Mouse (Mus musculus) gastrocnemius, postnatal 36 days (tissue): ENCODE results near the gene Krtap4-1. TPM values are rescaled to one million over a fixed set of nuclear protein-coding genes. Genes with fewer than 3 reads are reported as not detected.
"Not testable (repeated sequence)": the region's sequence is repeated elsewhere in the genome, so short reads cannot be mapped to it uniquely, and the experiment has no call there.

Experiments
- DNase-seq, 2 experiments: peaks; one replicate each; pipeline ENCODE4 v3.0.0; 2022
- intact Hi-C: fragments of 180-260 bp; cut with DNase I; formaldehyde crosslinking; loops from one replicate; pipeline ENCODE4 v1.15.1; 2025
- long read RNA-seq, 2 experiments: library from polyadenylated mRNA; stranded (forward); transcript quantifications; one replicate each; pipeline ENCODE4 v2.0.0; 2021
- total RNA-seq, 2 experiments: library from RNA; stranded (reverse); gene quantifications; 2 replicates each; pipeline ENCODE4 v1.2.3; 2021

The Krtap4-1 gene
- not detected for total RNA-seq
- long read RNA-seq, experiment 1: 0 reads
- long read RNA-seq, experiment 2: 0 reads

DNA sequence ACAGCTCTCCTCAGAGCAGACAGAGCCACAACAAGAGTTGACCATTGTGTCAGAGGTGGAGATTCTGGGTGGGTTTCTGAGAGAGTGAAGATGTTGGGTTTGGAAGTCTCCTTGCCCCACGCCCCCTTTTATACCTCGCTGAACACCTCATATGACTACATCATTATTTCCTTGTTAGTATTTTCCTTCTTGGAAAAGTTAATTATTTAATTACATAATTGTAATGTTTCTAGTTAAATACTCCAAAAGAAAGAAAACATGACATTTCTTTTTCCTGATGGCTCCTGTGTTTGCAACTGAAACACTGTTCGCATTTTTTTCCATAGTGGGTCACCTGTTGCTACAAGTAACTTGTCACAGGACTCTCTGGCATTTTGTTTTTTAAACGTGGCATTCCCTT lies at the start of gene Krtap4-1:
TSS of gene Krtap4-1 (minus strand) at position 101 of the 400 bp plus-strand sequence.
- DNase-seq: no peak
- intact Hi-C loops: no loop called here

DNA sequence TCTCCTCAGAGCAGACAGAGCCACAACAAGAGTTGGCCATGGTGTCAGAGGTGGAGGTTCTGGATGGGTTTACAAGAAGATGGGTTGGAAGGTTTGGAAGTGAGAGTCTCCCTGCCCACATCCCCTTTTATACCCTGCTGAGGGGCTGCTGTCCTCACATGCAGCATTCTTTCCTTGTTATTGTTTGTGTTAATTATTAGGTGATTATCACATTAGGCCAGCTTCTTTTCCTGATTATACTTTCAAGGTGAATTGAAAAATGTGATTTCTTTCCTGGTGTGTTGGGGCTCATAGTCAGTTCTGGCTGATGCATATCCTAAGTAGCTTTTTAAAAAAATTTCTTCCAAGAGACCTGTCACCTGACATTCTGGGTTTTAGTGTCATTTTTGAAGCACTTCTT lies 37.8 kb upstream of the Krtap4-1 start, which contains the start of gene Krtap4-6:
TSS of gene Krtap4-6 (minus strand) at position 101 of the 400 bp plus-strand sequence.
- DNase-seq: no peak
- intact Hi-C loops: no loop called here

DNA sequence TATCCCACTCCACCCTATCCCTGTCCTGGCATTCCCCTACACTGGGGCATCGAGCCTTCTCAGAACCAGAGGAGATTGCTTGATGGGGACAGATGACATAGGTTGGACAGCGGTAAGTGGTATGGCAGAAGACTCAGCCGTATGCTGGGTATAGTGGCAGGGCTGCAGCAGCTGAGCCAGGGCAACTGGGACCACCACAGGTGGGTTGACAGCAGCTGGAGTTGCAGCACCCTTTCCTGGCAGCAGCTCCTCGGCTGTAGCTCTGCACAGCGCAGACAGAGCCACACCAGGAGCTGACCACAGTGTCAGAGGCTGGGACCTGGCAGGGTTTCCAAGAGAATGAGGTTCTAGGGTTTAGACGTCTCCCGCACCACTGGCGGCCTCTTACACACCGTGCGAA lies 34.8 kb upstream of the Krtap4-1 start:
- intact Hi-C loops: no loop called here

DNA sequence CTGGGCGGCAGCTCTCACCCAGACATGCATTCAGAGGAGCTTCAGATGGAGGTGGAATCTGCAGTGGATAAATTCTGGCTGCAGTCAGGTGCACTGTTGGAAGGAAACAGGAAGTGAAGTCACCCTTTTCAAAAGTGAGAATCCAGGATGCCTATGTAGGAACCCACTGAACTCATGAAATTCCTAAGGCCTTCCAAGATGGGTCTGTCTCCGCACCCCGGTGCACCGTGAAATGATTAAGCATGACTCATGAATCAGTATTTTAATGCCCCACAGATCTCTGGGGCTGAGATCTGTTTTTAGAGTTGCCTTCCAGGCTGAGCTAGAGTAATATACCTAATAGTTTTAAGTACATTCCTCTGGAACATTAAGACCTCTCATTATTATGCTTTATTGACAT lies 31.2 kb upstream of the Krtap4-1 start:
- no peak for DNase-seq
- intact Hi-C loops: no loop called here

More for the DNA sequence above, 34.8 kb upstream of the Krtap4-1 start:
- DNase-seq: no peak

DNA sequence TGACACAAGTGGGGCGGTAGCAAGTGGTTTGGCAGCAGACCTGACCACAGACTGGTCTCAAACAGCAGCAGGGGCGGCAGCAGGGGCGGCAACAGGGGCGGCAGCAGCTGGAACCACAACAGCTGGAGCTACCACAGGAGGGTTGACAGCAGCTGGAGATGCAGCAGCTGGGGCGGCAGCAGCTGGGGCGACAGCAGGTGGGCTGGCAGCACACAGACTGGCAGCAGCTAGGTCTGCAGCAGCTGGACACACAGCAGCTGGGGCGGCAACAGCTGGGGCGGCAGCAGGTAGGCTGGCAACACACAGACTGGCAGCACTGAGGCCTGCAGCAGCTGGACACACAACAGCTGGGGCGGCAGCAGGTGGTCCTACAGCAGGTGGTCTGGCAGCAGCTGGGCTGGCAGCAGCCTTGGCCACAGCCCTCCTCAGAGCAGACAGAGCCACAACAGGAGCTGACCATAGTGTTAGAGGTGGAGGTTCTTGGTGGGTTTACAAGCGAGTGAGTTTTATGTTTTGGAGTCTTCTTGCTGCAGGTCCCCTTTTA lies 30.5 kb upstream of the Krtap4-1 start, which contains the start of gene Gm11563:
TSS of gene Gm11563 (minus strand) at position 494 of the 544 bp plus-strand sequence.
- intact Hi-C loops, DNase-seq: not testable (repeated sequence)

DNA sequence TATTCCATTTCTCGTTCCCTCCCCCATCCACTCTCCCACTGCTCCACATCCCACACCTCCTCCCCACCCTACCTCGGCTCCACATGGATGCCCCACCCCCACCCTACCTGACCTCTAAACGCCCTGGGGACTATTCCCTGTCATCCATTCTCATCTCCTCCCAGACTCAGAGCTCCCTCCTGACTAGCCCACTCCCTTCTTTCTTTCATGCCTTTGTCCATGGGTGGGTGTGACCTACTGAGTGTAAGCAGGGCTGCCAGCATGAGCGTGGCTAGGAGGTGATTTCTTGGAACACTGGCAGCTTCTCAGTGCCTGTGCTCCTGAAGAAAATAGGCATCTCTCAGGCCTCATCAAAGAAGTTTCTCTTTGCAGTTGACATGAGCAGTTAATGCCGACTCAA lies 29.0 kb upstream of the Krtap4-1 start:
- DNase-seq: no peak
- intact Hi-C loops: no loop called here

DNA sequence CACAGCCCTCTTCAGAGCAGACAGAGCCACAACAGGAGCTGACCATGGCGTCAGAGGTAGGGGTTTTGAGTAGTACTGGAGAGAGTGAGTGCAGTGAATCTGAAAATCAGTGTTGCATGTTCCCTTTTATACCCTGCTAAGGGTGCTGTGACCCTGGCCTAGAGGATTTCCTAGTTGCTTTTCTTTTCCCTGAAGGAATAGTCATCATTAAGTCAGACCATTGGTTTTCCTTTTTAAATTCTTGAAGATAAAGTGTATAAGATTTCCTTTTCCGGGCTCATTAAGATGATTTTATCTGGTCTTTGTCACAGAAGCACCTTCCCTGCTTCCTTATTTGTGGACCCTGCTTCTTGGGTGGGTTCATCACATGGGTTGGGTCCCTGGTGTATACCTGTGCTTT lies 22.1 kb upstream of the Krtap4-1 start, which contains the start of gene Gm11555:
TSS of gene Gm11555 (minus strand) at position 101 of the 400 bp plus-strand sequence.
- intact Hi-C loops: no loop called here

DNA sequence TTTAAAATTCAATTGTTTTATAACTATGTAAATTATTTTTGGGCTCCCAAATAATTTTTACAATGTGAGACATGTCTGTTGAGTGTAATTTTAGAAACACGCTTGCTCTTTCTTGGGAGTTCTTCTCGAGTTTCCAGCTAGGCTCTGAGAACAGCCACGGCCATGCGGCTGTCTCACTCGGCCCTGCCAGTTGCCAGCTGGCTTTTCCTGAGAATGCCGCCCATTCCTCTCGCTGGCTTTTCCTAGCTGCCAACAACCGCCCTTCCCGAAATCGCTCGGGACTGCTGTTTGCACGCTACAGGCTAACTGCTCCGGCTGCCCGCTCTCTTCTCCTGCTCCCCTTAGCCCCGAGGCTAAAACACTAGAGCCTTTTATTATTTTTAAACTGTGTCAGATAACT lies 18.4 kb upstream of the Krtap4-1 start:
- DNase-seq: no peak
- intact Hi-C loops: no loop called here

More for the DNA sequence above, 22.1 kb upstream of the Krtap4-1 start, which contains the start of gene Gm11555:
- DNase-seq: no peak

DNA sequence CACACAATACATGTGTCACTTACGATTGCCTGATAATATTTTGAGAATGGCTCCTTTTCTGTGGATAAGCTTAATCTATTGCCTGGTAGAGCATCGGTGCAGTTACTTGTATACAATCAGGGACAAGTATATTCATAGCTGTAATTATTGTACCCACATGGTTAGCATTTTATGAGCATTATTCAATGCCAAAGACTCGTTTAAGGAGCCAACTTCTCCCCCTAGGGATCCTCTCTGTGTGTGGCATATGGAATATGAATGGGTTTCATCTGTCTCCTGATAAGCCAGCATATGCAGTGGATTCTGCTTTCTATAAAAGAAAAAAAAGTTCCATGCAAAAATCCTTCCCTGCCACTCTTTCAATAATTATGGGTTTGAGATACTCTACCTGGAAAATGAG lies 16.3 kb upstream of the Krtap4-1 start:
- intact Hi-C loops: no loop called here
- no peak for DNase-seq

DNA sequence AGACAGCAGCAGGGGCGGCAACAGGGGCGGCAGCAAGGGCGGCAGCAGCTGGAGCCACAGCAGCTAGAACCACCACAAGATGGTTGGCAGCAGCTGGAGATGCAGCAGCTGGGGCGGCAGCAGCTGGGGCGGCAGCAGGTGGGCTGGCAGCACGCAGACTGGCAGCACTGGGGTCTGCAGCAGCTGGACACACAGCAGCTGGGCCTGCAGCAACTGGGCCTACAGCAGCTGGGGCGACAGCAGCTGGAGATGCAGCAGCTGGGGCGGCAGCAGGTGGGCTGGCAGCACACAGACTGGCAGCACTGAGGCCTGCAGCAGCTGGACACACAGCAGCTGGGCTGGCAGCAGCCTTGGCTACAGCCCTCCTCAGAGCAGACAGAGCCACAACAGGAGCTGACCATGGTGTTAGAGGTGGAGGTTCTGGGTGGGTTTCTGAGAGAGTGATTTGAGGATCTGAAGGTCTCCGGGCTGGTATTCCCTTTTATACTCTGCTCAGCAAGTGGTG lies 15.6 kb upstream of the Krtap4-1 start, which contains the start of gene Krtap4-7:
TSS of gene Krtap4-7 (minus strand) at position 455 of the 505 bp plus-strand sequence.
- intact Hi-C loops, DNase-seq: not testable (repeated sequence)

DNA sequence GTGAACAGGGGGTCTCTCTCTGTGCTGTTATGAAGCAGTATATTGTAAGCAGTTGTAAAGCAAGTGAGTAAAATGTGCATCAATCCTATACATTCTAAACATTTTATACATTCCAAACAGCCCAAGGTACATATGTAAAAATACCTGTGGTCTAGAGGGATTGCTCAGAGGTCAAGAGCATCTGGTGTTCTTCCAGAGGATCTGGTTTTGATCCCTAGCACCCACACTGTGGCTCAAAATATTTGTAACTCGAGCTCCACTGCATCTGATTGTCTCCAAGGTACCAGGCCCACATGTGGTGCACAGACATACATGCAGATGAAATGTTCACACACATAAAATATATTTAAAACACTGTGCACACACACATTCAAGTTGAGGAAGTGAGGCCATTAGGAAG lies 12.9 kb upstream of the Krtap4-1 start:
- intact Hi-C loops: no loop called here

DNA sequence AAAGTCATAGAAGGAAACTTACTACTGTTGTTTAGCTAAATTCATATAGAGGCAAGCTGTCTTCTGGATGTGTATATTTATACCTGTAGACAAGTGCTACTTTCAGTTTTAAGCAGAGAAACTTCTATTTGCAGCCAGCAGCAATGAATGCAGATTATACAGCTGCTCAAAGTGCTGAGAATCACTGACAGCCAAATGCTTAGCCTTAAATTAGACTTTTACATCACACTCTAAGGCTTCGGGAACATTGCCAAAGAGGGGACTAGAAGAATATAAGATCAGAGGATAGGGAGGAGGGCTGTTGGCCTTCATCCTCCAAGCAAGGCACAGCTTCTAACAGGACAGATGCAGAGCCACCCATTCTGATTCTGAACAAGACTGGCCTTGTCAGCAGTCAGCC lies 9.0 kb upstream of the Krtap4-1 start:
- DNase-seq: no peak
- intact Hi-C loops: no loop called here

More for the DNA sequence above, 12.9 kb upstream of the Krtap4-1 start:
- no peak for DNase-seq

DNA sequence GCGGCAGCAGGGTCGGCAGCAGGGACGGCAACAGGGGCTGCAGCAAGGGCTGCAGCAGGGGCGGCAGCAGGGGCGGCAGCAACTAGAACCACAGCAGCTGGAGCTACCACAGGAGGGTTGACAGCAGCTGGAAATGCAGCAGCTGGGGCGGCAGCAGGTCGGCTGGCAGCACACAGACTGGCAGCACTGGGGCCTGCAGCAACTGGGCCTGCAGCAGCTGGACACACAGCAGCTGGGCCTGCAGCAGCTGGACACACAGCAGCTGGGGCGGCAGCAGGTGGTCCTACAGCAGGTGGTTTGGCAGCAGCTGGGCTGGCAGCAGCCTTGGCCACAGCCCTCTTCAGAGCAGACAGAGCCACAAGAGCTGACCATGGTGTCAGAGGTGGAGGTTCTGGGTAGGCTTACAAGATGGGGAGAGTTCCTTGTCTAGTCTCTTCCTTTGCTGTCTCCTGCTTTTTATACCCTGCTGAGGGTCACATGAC lies 6.7 kb upstream of the Krtap4-1 start, which contains the start of gene Krtap4-2:
TSS of gene Krtap4-2 (minus strand) at position 432 of the 482 bp plus-strand sequence.
- intact Hi-C loops: no loop called here
- DNase-seq: no peak

DNA sequence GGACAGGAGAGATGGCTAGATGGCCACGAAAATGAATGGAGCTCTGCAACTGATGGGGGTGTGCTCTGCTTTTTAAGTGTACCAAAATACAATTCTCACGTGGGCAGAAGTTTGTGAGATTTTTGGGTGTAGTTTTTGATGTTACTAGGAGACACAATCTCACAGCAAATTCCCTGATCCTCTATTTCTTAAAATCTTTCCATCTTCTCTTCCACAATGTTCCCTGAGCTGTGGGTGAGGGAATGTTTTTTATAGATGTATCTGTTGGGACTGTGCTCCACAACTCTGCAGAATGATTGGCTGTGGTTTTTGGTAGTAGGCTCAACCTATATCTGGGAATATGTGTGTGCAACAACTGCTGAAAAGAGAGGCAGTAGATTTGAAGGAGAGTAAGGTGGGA lies 5.3 kb upstream of the Krtap4-1 start:
- DNase-seq: no peak
- intact Hi-C loops: no loop called here

DNA sequence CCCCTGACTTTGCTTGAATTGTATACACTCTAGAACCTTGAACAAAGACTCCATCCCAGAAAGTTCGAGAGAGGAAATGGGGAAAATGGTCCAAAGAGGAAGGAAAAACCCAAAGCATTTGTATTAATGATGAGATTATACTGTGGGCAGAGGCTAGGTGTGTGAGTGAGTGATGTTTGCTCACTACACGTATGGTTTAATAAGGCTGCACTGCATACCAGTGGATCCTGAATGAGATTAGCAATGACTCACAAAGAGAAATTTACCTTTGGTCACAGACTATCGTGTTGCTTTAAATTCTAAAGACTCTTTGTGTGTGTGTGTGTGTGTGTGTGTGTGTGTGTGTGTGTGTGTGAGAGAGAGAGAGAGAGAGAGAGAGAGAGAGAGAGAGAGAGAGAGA lies 2.9 kb upstream of the Krtap4-1 start:
- intact Hi-C loops: no loop called here
- DNase-seq: no peak

DNA sequence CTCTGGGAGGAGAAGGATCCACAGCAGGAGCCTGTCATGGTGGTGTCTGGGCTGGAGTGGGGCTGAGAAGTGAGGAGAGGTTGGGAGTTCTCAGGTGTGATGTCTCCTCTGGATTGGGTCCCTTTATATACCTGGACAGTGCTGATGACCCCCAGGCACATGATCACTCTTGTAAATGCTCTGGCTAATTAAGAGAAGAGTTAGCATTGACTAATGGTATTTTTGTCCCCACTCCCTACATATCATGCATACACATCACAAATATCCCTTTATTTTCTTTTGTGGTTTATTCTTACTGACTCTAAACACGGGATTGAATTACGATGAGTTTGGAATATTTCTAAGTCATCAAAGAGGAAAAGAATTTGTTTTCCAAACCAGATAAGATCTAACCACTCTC lies 7.7 kb downstream of the Krtap4-1 start, which contains the start of gene Gm11562:
TSS of gene Gm11562 (minus strand) at position 101 of the 400 bp plus-strand sequence.
- intact Hi-C loops: no loop called here

DNA sequence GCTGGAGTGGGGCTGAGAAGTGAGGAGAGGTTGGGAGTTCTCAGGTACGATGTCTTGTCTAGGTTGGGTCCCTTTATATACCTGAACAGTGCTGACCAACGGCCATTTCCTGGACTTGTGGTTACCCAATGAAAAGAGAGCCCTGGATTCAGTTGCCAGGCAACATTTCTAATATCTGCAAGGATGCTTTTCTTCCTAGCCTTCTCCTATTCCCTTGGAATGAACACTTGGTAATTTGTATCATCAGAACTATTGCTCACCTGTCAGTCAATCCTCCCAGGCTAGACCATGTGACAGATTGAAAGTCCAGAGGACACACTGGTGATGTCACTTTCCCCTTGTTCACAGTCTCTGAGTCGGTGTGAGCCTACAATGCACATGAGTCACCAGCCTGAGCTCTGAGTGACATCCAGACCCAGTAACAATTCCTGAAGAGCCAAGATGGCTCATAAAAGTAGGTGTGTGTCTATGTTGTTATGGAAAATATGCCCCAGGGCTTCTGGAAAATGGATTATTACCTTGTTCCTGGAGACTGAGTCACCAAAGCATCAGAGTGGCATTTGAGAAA lies 13.2 kb downstream of the Krtap4-1 start, which contains the start of gene Krtap2-4:
TSS of gene Krtap2-4 (minus strand) at position 51 of the 568 bp plus-strand sequence.
- intact Hi-C loops: no loop called here
- DNase-seq: no peak

More for the DNA sequence above, 7.7 kb downstream of the Krtap4-1 start, which contains the start of gene Gm11562:
- no peak for DNase-seq

DNA sequence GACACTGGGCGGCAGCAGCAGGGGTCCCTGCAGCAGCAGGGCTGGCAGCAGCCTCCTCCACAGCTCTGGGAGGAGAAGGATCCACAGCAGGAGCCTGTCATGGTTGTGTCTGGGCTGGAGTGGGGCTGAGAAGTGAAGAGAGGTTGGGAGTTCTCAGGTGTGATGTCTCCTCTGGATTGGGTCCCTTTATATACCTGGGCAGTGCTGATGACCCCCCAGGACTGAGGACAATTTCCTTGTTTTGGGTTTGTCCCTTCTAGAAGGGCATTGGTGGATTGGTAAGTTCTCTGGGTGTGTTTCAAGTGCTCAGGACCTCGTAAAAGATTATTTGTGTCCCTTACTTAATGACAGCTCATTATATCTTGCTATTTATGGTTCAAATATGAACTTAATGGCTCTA lies 17.9 kb downstream of the Krtap4-1 start, which contains the start of gene Gm11937:
TSS of gene Gm11937 (minus strand) at position 101 of the 400 bp plus-strand sequence.
- intact Hi-C loops: not testable (repeated sequence)

DNA sequence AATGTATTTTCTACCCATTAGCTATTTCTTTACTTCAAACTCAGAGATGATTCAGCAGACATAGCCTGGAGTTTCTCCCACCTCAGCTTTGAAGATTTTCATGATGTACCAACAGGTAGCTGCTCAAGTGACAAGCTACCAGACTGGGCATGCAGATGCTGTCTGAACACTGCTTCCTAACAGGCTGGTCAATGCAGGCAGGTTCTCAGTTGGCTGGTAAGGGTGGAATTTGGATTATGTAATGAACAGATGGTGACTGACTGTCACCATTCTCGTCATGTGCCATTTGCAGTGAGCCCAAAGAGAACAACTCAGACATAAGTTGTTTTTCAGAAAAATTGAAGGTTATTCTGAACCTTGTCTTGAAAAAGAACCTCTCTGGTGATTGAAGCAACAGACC lies 18.9 kb downstream of the Krtap4-1 start:
- no peak for DNase-seq
- intact Hi-C loops: no loop called here

More for the DNA sequence above, 17.9 kb downstream of the Krtap4-1 start, which contains the start of gene Gm11937:
- not testable (repeated sequence) for DNase-seq

DNA sequence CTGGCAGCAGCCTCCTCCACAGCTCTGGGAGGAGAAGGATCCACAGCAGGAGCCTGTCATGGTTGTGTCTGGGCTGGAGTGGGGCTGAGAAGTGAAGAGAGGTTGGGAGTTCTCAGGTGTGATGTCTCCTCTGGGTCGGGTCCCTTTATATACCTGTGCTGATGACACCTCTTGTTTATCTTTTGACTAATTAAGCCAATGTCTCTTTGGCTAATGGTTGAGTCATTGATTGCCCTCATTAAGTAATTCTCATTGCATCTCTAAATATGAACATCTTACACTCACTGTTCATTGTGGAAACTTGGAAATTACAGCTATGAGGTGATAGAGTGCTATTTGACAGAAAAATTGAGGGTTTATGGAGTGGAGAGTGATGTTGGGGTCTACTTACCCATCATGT lies 24.8 kb downstream of the Krtap4-1 start, which contains the start of gene Gm11938:
TSS of gene Gm11938 (minus strand) at position 101 of the 400 bp plus-strand sequence.
- intact Hi-C loops, DNase-seq: not testable (repeated sequence)

DNA sequence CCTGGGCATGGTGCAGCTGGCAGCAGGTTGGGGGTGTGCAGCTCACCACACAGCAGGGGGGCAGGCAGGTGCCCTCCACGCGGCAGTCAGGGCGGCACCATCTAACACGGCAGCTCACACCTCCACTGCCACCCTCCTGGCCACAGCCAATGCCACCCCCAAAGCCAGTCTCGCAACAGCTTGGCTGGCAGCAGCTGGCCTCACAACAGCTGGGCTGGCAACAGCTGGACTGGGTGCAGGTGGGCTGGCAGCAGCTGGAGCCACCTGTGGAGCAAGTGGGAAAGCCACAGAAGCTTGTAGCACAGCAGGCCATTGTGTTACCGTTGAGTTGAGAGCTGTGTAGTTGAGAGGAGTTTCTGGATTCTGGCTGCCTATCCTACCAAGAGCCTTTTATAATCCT lies 30.3 kb downstream of the Krtap4-1 start, which contains the start of gene Krtap9-3:
TSS of gene Krtap9-3 (minus strand) at position 364 of the 400 bp plus-strand sequence.
- intact Hi-C loops, DNase-seq: not testable (repeated sequence)
